Mouse (Mus musculus) hindbrain, embryonic 15.5 days (tissue): Measurements from ENCODE around the gene H2-T22. TPM values are rescaled to one million over a fixed set of nuclear protein-coding genes. Genes with fewer than 3 reads are reported as not detected.
A peak's percentile ranks its signal among the peaks of the same experiment; 100 is the strongest.
"Not testable (repeated sequence)": the region's sequence is repeated elsewhere in the genome, so short reads cannot be mapped to it uniquely, and the experiment has no call there.

ENCODE experiments used
- ATAC-seq: fragments of 200-750 bp; cut with Nextera tagmentation; 2 replicates; pipeline ENCODE4 v1.8.0; 2017; ENCODE audit warnings: low read depth, moderate number of reproducible peaks, moderate TSS enrichment; ENCODE audit not compliant: low FRiP score
- H3K27ac ChIP-seq: fragments of 300-500 bp; sonication (generic); replicated peaks from 2 replicates; pipeline ENCODE4 v1.5.1; 2015; ENCODE audit warnings: mild to moderate bottlenecking, inconsistent platforms
- H3K27me3 ChIP-seq: fragments of 300-500 bp; sonication (generic); 2 replicates; pipeline ENCODE4 v1.6.1; 2015; ENCODE audit warnings: control low read depth, inconsistent platforms
- H3K36me3 ChIP-seq: fragments of 300-500 bp; sonication (generic); 2 replicates; pipeline ENCODE4 v1.6.1; 2015; ENCODE audit warnings: control low read depth, inconsistent platforms
- H3K4me1 ChIP-seq: fragments of 300-500 bp; sonication (generic); replicated peaks from 2 replicates; pipeline ENCODE4 v1.6.1; 2015; ENCODE audit warnings: control low read depth, inconsistent platforms
- H3K4me2 ChIP-seq: fragments of 300-500 bp; sonication (generic); 2 replicates; pipeline ENCODE4 v1.6.1; 2015; ENCODE audit warnings: moderate library complexity, mild to moderate bottlenecking, inconsistent platforms
- H3K4me3 ChIP-seq: fragments of 300-500 bp; sonication (generic); 2 replicates; pipeline ENCODE4 v1.5.1; 2015; ENCODE audit warnings: mild to moderate bottlenecking, inconsistent platforms
- H3K9ac ChIP-seq: fragments of 300-500 bp; sonication (generic); 2 replicates; pipeline ENCODE4 v1.6.1; 2015; ENCODE audit warnings: inconsistent platforms
- H3K9me3 ChIP-seq: fragments of 300-500 bp; sonication (generic); 2 replicates; pipeline ENCODE4 v1.6.1; 2016; ENCODE audit warnings: control low read depth, inconsistent platforms
- WGBS: fragments of 180-500 bp; shearing (Covaris S2); methylation state at CpG from one replicate; pipeline ENCODE4 v1.1.7; 2015; 5-methylcytosine and 5-hydroxymethylcytosine counted together
- polyA plus RNA-seq: library from polyadenylated mRNA; unstranded; fragments of >200 nt; fragmentation: Nextera tagmentation; extraction: Ambion mirVana; gene quantifications from 2 replicates; pipeline ENCODE4 v1.2.1, GENCODE M21; 2015

Gene H2-T22
- polyA plus RNA-seq, 1 experiment from 2014 or later, result 7.9 TPM

DNA sequence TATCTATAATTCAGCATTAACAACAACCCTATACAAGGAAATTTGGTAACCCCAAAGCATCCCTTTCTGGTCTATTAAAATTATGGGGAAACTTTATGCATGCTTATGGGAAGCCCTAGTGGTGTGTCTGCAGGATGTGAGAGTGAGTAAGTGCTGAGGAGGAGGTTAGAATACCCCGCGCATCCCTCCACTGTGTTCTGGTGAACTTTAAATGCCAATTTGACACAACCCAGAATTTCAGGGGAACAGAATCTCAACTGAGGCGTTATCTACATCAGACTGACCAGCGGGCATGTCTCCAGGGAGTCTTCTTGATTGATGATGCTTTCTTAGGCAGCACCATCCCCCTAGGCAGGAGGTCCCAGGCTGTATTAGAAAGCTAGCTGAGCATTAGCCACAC, 16.6 kb downstream of the H2-T22 start:
- ATAC-seq, result no peak
- no peaks in the 10 kb centered on the region for H3K4me1 ChIP-seq
- H3K36me3 ChIP-seq, result no peaks in the 10 kb centered on the region
- no peak overlapping the region for H3K4me3 ChIP-seq
- H3K4me2 ChIP-seq, result no peak overlapping the region
- H3K27me3 ChIP-seq, result no peaks in the 10 kb centered on the region
- no peaks in the 10 kb centered on the region for H3K9me3 ChIP-seq
- H3K27ac ChIP-seq, result no peak overlapping the region
- 46% methylated on average over 4 of the region's 4 CpGs for WGBS
- H3K9ac ChIP-seq, result no peak overlapping the region

DNA sequence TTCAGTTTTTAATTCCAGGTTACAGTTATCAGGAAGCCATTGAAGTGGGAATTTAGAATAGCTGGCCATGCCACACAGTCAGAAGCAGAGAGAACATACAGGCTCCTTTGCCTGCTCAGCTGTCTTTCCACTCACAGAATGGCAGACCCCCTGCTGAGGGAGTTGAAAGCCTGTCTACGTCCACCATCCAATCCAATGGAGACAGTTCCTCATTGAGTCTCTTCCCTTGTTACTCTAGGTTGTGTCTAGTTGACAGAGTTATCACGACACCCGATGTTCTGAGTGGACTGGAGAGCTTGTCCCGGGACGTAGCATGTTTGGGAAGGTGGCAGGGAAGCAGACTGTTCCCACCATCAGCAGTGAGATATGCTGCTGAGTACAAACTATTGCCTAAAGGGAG, 17.4 kb downstream of the H2-T22 start:
- no peaks in the 10 kb centered on the region for H3K9me3 ChIP-seq
- no peak for ATAC-seq
- H3K27ac ChIP-seq, result no peak overlapping the region
- no peak overlapping the region for H3K4me2 ChIP-seq
- H3K9ac ChIP-seq, result no peak overlapping the region
- no peak overlapping the region for H3K4me3 ChIP-seq
- no peaks in the 10 kb centered on the region for H3K36me3 ChIP-seq
- 52% methylated on average over 5 of the region's 5 CpGs for WGBS
- H3K27me3 ChIP-seq, result no peaks in the 10 kb centered on the region
- no peaks in the 10 kb centered on the region for H3K4me1 ChIP-seq

DNA sequence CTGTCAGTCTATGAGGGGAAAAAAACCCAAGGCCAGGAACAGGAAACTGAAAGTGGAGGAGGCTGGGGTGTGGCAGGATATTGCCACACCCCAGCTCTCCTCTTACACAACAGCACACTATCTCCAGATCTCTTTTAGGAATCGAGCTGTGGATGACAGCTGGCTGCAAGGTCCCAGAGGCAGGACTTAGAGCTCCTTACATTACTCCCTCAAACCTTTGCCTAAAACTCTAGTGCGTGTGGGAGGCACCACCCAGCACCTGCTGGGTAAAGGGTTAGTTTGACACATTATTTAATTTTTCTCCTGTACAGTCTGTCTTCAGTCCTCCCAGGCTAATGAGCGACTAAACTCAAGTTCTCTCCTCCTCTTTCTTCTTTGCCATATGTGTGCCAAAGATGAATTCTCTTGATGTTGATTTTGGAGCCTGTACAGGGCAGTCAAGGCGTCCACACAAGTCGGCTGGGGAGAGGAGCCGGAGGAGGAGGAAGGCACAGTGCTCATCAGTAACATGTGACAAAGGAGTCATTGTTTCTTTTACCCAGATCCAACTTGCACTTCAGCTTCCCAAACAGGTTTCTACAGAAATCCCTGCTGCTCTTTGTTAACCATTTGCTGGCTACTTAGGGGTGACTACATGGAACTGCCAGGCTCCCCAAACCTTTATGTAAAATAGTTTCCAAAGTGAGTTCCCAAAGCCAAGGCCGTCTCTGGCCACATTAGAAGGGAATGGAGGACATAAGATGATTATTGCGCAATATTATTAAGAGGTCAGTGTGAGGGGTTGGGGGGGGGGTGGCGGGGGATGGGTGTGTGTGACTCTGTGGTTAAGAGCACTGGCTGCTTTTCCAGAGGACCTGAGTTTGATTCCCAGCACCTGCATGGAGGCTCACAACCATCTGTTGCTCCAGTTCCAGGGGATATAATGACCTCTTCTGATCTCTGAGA, 18.6 kb downstream of the H2-T22 start:
- no peak for ATAC-seq
- H3K27me3 ChIP-seq, result no peaks in the 10 kb centered on the region
- 68% methylated on average over 9 of the region's 9 CpGs for WGBS
- no peaks in the 10 kb centered on the region for H3K36me3 ChIP-seq
- H3K9me3 ChIP-seq, result no peaks in the 10 kb centered on the region
- no peak overlapping the region for H3K4me3 ChIP-seq
- no peak overlapping the region for H3K4me2 ChIP-seq
- no peak overlapping the region for H3K27ac ChIP-seq
- H3K4me1 ChIP-seq, result no peaks in the 10 kb centered on the region
- no peak overlapping the region for H3K9ac ChIP-seq

DNA sequence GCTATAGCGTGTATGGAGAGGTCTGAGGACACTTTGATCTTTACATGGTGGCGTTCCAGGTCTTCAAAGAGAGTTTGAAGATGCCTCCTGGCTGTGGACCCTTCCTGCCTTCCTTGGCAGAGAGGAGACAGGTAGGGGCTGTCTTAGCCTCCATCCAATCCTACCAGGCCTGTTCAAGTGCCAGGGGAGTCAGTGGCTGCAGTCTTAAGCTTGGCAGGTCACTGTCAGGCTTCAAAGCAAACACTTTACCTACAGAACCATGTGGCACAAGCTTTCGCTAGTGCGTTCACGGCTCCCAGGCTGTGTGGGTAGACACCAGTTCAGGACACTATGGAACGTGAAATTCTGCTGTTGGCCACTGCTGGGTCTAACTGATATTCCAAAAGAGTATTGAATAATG, 19.6 kb downstream of the H2-T22 start:
- Histone ChIP-seq H3K27ac (no peak overlapping the region), H3K9ac (no peak overlapping the region), H3K4me2 (no peak overlapping the region), H3K27me3 (no peaks in the 10 kb centered on the region), H3K4me1 (no peaks in the 10 kb centered on the region), H3K36me3 (no peaks in the 10 kb centered on the region), H3K4me3 (no peak overlapping the region), H3K9me3 (no peaks in the 10 kb centered on the region)
- no peak for ATAC-seq
- 94% methylated on average over 6 of the region's 6 CpGs for WGBS

DNA sequence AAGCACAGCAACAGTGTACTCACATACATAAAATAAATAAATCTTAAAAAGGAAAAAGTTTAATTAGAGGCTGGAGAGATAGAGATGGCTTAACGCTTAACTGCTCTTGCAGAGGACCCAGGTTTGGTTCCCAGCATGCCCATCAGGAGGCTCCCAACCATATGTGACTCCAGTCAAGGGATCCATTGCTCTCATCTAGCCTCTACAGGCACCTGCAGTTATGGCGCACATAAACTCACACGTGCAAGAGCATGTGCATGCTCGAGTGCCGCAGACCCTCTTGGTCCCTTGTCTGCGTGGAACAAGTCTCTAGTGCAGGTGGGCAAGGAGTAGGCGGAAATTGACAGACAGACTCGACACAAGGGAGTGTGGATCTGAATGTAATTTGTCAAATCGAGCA, 20.4 kb downstream of the H2-T22 start:
- Histone ChIP-seq H3K36me3 (no peaks in the 10 kb centered on the region), H3K4me1 (no peaks in the 10 kb centered on the region), H3K27ac (no peak overlapping the region), H3K4me3 (no peak overlapping the region), H3K4me2 (no peak overlapping the region), H3K27me3 (no peaks in the 10 kb centered on the region), H3K9me3 (no peaks in the 10 kb centered on the region), H3K9ac (no peak overlapping the region)
- 93% methylated on average over 9 of the region's 9 CpGs for WGBS
- no peak for ATAC-seq

DNA sequence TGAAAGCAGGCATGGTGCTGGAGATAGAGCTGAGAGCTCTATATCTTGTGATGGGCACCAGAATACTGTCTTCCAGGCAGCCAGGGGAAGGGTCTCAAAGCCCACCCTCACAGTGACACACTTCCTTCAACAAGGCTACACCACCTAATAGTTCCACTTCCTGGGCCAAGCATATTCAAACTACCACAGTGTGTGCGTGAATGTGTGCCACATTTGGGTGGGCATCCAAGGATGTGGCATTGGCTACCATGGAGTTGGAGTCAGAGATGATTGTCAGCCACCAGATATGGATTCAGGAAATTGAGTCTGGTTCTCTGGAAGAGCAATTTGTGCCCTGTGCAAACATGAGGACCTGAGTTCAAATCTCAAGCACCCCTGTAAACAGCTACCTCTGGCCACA, 21.2 kb downstream of the H2-T22 start:
- Histone ChIP-seq H3K27ac (no peak overlapping the region), H3K9me3 (no peaks in the 10 kb centered on the region), H3K4me3 (no peak overlapping the region), H3K9ac (no peak overlapping the region), H3K36me3 (no peaks in the 10 kb centered on the region), H3K4me2 (0 out of 2 replicates have a peak overlapping the region, but pooled peaks have one; percentile 11), H3K27me3 (no peaks in the 10 kb centered on the region), H3K4me1 (no peaks in the 10 kb centered on the region)
- WGBS, result 95% methylated on average over 1 of the region's 1 CpGs
- ATAC-seq, result no peak

DNA sequence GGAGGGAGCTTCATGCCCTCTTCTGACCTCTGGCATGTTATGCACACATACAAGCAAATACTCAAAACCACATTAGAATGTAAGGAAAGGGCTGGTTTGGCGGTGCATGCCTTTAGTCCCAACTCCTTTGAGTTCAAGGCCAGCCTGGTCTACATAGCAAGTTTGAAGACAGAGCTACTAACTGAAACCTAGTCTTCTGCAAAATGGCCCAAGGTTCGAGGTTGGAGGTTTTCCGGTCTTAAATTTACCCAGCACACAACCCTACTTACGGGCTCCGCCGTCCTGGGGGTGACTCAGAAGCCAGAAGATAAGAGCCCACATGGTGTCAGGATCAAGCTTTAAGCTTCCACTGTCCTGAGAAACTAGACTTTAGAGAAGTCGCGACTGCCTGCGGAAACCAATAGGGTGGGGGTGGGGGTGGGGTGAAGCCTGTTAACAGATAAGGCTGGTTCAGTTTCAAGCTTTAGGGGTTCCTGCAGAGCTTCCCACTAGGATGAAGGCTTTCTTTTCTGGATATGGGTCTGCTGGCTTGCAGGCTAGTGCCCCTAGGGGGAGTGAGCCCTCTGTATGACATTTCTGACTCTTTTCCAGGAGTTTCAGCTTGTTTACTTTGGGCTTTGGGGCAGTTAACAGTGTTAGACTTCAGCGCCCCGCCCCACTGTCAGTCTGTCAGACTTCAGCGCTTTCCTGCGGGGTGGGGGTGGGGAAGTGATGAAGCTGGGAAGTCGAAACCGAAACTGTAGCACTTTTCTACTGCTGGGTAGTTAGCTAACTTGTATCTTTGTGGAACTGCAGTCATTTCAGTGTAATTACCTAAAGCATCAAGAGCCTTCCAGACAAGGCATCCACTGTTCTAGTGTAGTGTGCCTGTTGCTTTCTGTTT, 22.1 kb downstream of the H2-T22 start, which contains the start of gene H2-T24:
H2-T24 (minus strand) TSS at position 370 of the 883 bp plus-strand sequence.
- Histone ChIP-seq H3K4me1 (no peaks in the 10 kb centered on the region), H3K27me3 (no peaks in the 10 kb centered on the region), H3K36me3 (no peaks in the 10 kb centered on the region), H3K4me3 (no peak within 1 kb of the TSS), H3K27ac (no peak within 1 kb of the TSS), H3K9ac (no peak within 1 kb of the TSS), H3K4me2 (peak within 1 kb of the TSS; percentile 11; the same call in 1 of the 2 replicates), H3K9me3 (no peaks in the 10 kb centered on the region)
- WGBS, result 53% methylated on average over 15 of the region's 15 CpGs
- no peak for ATAC-seq

DNA sequence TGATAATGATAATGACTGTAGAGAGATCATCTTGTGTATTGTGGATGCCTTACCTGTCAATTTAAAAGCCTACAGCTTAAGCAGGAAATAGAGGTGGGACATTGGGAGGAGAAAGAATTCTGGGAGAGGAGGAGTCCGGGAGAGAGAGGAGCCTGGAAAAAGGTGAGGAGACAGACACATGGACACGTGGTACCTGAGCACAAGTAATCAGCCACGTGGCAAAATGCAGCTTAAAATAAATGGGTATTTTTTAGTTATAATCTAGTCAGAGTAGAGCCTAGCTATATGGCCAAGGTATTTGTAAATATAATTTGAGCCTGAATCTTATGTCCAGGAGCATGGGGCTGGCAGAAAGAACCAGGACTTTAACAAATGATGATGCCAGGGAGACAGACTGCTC, 23.0 kb downstream of the H2-T22 start:
- H3K4me1 ChIP-seq, result no peaks in the 10 kb centered on the region
- H3K4me3 ChIP-seq, result no peak overlapping the region
- no peak overlapping the region for H3K27ac ChIP-seq
- ATAC-seq, result no peak
- no peak overlapping the region for H3K4me2 ChIP-seq
- no peaks in the 10 kb centered on the region for H3K9me3 ChIP-seq
- 83% methylated on average over 3 of the region's 3 CpGs for WGBS
- H3K27me3 ChIP-seq, result no peaks in the 10 kb centered on the region
- H3K36me3 ChIP-seq, result peaks cover 5% of the 10 kb centered on the region
- no peak overlapping the region for H3K9ac ChIP-seq

DNA sequence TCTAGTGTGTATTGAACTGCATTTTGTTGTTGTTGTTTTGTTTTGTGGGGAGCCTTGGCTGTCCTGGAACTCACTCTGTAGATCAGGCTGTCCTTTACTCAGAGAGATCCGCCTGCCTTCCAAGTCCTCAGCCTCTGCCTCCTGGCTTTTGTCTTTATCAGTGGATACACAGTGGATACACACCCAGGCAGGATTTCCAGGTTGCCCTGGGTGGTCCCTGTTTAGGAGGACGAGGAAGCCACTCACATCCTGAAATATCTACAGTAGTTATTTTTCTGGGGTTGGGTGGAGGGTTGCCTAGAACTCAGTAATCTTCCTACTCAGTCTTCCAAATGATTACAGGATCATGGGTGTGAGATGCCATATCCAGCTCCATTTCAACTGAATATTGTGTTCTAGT, 23.6 kb downstream of the H2-T22 start:
- peaks cover 10% of the 10 kb centered on the region for H3K36me3 ChIP-seq
- H3K27me3 ChIP-seq, result no peaks in the 10 kb centered on the region
- ATAC-seq, result no peak
- H3K4me2 ChIP-seq, result no peak overlapping the region
- no peak overlapping the region for H3K4me3 ChIP-seq
- no peaks in the 10 kb centered on the region for H3K9me3 ChIP-seq
- H3K27ac ChIP-seq, result no peak overlapping the region
- WGBS, result 69% methylated on average over 2 of the region's 2 CpGs
- H3K4me1 ChIP-seq, result no peaks in the 10 kb centered on the region
- no peak overlapping the region for H3K9ac ChIP-seq

DNA sequence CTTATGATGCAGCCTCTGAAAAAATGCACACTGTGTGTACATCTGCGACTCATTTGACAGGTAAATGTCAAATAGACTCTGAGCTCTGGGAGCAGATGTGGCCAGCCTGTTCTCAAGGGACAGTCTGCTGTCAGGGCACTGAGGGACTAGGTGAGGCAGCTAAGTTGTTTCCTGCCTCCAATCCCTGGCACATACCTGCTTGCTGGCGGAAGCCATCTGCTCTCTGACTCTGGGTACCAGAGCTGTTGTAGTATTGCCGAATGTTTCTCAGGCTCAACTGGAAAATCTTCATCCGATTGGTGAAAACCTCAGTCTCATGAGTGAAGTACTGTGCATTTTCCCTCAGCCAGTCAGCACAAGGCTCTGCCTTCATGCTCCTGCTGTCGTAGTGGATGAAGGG, 25.5 kb downstream of the H2-T22 start:
- no peaks in the 10 kb centered on the region for H3K27me3 ChIP-seq
- peaks cover 10% of the 10 kb centered on the region for H3K36me3 ChIP-seq
- H3K9ac ChIP-seq, result no peak overlapping the region
- WGBS, result 92% methylated on average over 5 of the region's 5 CpGs
- H3K4me3 ChIP-seq, result no peak overlapping the region
- H3K27ac ChIP-seq, result no peak overlapping the region
- ATAC-seq, result no peak
- no peaks in the 10 kb centered on the region for H3K4me1 ChIP-seq
- no peaks in the 10 kb centered on the region for H3K9me3 ChIP-seq
- no peak overlapping the region for H3K4me2 ChIP-seq

DNA sequence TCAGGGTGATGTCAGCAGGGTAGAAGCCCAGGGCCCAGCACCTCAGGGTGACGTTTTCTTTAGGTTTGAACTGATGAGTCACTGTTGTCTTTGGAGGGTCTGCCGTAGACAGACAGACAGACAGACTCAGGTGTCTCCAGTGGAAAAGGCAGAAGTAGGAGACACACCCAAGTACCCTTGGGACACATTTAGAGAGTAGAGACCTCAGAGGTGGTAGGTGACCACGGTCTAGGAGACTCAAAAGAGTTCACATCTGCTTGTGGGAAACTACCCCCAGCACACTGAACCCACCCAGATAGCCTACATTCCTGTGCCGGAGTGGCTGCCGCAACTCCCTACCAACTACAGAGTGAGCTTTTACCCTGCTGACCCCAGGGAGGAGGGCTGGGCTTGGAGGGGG, 27.6 kb downstream of the H2-T22 start:
- Histone ChIP-seq H3K27ac (no peak overlapping the region), H3K27me3 (no peaks in the 10 kb centered on the region), H3K4me2 (no peak overlapping the region), H3K4me3 (no peak overlapping the region), H3K36me3 (peaks cover 10% of the 10 kb centered on the region), H3K9me3 (no peaks in the 10 kb centered on the region), H3K9ac (no peak overlapping the region), H3K4me1 (no peaks in the 10 kb centered on the region)
- ATAC-seq, result no peak
- WGBS, result 96% methylated on average over 5 of the region's 5 CpGs

DNA sequence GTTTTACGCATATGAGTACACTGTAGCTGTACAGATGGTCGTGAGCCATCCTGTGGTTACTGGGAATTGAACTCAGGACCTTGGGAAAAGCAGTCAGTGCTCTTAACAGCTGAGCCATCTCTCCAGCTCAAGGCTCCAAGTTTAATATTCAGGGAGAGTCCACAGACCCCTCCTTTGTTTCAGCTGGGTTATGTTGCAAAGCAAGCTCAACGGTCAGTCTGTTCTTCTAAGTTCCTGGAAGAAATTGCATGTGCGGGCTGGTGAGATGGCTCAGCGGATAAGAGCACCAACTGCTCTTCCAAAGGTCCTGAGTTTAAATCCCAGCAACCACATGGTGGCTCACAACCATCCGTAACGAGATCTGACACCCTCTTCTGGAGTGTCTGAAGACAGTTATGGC, 38.1 kb downstream of the H2-T22 start:
- H3K9me3 ChIP-seq, H3K4me3 ChIP-seq, H3K4me1 ChIP-seq, H3K4me2 ChIP-seq, H3K9ac ChIP-seq, ATAC-seq, H3K27ac ChIP-seq, H3K27me3 ChIP-seq, H3K36me3 ChIP-seq: not testable (repeated sequence)
- 95% methylated on average over 7 of the region's 7 CpGs for WGBS
